Mouse (Mus musculus): ENCODE results near the gene Hoxd11. TPM values are rescaled to one million over a fixed set of nuclear protein-coding genes. Genes with fewer than 3 reads are reported as not detected.
A peak's percentile ranks its signal among the peaks of the same experiment; 100 is the strongest.

Hoxd11 gene
- polyA plus RNA-seq, 1 experiment from 2014 or later, result not detected

GRCm38 (mm10) chr2:74702820-74703219, 23.5 kb downstream of the Hoxd11 start:
- WGBS, result 15% methylated on average over 6 of the region's 6 CpGs
- no peak overlapping the region for H3K4me3 ChIP-seq (ENCODE audit: low read depth, low read length)
- no peak overlapping the region for H3K27ac ChIP-seq (ENCODE audit: low read depth, low read length)
- H3K4me2 ChIP-seq, result no peak overlapping the region
- no peaks in the 10 kb centered on the region for H3K36me3 ChIP-seq (ENCODE audit: control insufficient read depth, insufficient read depth, low read length)
- no peaks in the 10 kb centered on the region for H3K9me3 ChIP-seq (ENCODE audit: control insufficient read depth, low read length)
- ATAC-seq (ENCODE audit: low FRiP score) (no peak), DNase-seq (ENCODE audit: low spot score, missing footprints) (peak; percentile 94)
- H3K27me3 ChIP-seq (ENCODE audit: control insufficient read depth, insufficient read depth, low read length), result peaks cover 98% of the 10 kb centered on the region
- no peak overlapping the region for H3K9ac ChIP-seq (ENCODE audit: low read length)
- H3K4me1 ChIP-seq (ENCODE audit: control insufficient read depth, insufficient read depth, low read length), result peaks cover 17% of the 10 kb centered on the region

GRCm38 (mm10) chr2:74703317-74703716, 24.0 kb downstream of the Hoxd11 start:
- H3K9ac ChIP-seq (ENCODE audit: low read length), result no peak overlapping the region
- no peak overlapping the region for H3K27ac ChIP-seq (ENCODE audit: low read depth, low read length)
- DNase-seq (ENCODE audit: low spot score, missing footprints), result peak; percentile 95
- no peak overlapping the region for H3K4me2 ChIP-seq
- H3K4me3 ChIP-seq (ENCODE audit: low read depth, low read length), result no peak overlapping the region
- 2% methylated on average over 10 of the region's 10 CpGs for WGBS
- no peaks in the 10 kb centered on the region for H3K9me3 ChIP-seq (ENCODE audit: control insufficient read depth, low read length)
- peaks cover 13% of the 10 kb centered on the region for H3K4me1 ChIP-seq (ENCODE audit: control insufficient read depth, insufficient read depth, low read length)
- peaks cover 98% of the 10 kb centered on the region for H3K27me3 ChIP-seq (ENCODE audit: control insufficient read depth, insufficient read depth, low read length)
- no peak for ATAC-seq (ENCODE audit: low FRiP score)
- H3K36me3 ChIP-seq (ENCODE audit: control insufficient read depth, insufficient read depth, low read length), result no peaks in the 10 kb centered on the region

GRCm38 (mm10) chr2:74703720-74704392, 24.5 kb downstream of the Hoxd11 start:
- ATAC-seq (ENCODE audit: low FRiP score) (no peak), DNase-seq (ENCODE audit: low spot score, missing footprints) (peak; percentile 94)
- peaks cover 98% of the 10 kb centered on the region for H3K27me3 ChIP-seq (ENCODE audit: control insufficient read depth, insufficient read depth, low read length)
- H3K4me3 ChIP-seq (ENCODE audit: low read depth, low read length), result no peak overlapping the region
- no peak overlapping the region for H3K4me2 ChIP-seq
- no peaks in the 10 kb centered on the region for H3K9me3 ChIP-seq (ENCODE audit: control insufficient read depth, low read length)
- H3K36me3 ChIP-seq (ENCODE audit: control insufficient read depth, insufficient read depth, low read length), result no peaks in the 10 kb centered on the region
- under 1% methylated on average over 26 of the region's 26 CpGs for WGBS
- peaks cover 13% of the 10 kb centered on the region for H3K4me1 ChIP-seq (ENCODE audit: control insufficient read depth, insufficient read depth, low read length)
- no peak overlapping the region for H3K9ac ChIP-seq (ENCODE audit: low read length)
- no peak overlapping the region for H3K27ac ChIP-seq (ENCODE audit: low read depth, low read length)

GRCm38 (mm10) chr2:74704393-74704998, 25.1 kb downstream of the Hoxd11 start, which contains the start of gene Hoxd8:
TSS of gene Hoxd8 (plus strand) at chr2:74704615.
- no peaks in the 10 kb centered on the region for H3K9me3 ChIP-seq (ENCODE audit: control insufficient read depth, low read length)
- H3K4me3 ChIP-seq (ENCODE audit: low read depth, low read length), result peak within 1 kb of the TSS; percentile 34
- H3K9ac ChIP-seq (ENCODE audit: low read length), result no peak within 1 kb of the TSS
- peak within 1 kb of the TSS; percentile 49 for H3K4me2 ChIP-seq
- DNase-seq (ENCODE audit: low spot score, missing footprints), result peak; percentile 93
- no peaks in the 10 kb centered on the region for H3K36me3 ChIP-seq (ENCODE audit: control insufficient read depth, insufficient read depth, low read length)
- peaks cover 98% of the 10 kb centered on the region for H3K27me3 ChIP-seq (ENCODE audit: control insufficient read depth, insufficient read depth, low read length)
- ATAC-seq (ENCODE audit: low FRiP score), result peak; percentile 41; the same call in 1 of the 2 replicates
- peaks cover 13% of the 10 kb centered on the region for H3K4me1 ChIP-seq (ENCODE audit: control insufficient read depth, insufficient read depth, low read length)
- WGBS, result under 1% methylated on average over 45 of the region's 52 CpGs
- no peak within 1 kb of the TSS for H3K27ac ChIP-seq (ENCODE audit: low read depth, low read length)

GRCm38 (mm10) chr2:74704999-74705466, 25.7 kb downstream of the Hoxd11 start:
- Histone ChIP-seq H3K4me2 (peak overlapping the region; percentile 49), H3K9ac (ENCODE audit: low read length) (no peak overlapping the region)
- WGBS, result under 1% methylated on average over 53 of the region's 66 CpGs

GRCm38 (mm10) chr2:74705467-74706089, 26.2 kb downstream of the Hoxd11 start:
- no peak overlapping the region for H3K27ac ChIP-seq (ENCODE audit: low read depth, low read length)
- H3K4me3 ChIP-seq (ENCODE audit: low read depth, low read length), result peak overlapping the region; percentile 34
- peaks cover 98% of the 10 kb centered on the region for H3K27me3 ChIP-seq (ENCODE audit: control insufficient read depth, insufficient read depth, low read length)
- H3K9ac ChIP-seq (ENCODE audit: low read length), result no peak overlapping the region
- H3K36me3 ChIP-seq (ENCODE audit: control insufficient read depth, insufficient read depth, low read length), result no peaks in the 10 kb centered on the region
- ATAC-seq (ENCODE audit: low FRiP score) (peak; percentile 42), DNase-seq (ENCODE audit: low spot score, missing footprints) (peak; percentile 93)
- under 1% methylated on average over 68 of the region's 85 CpGs for whole genome bisulfite sequencing
- no peaks in the 10 kb centered on the region for H3K9me3 ChIP-seq (ENCODE audit: control insufficient read depth, low read length)
- H3K4me2 ChIP-seq, result peak overlapping the region; percentile 49
- peaks cover 13% of the 10 kb centered on the region for H3K4me1 ChIP-seq (ENCODE audit: control insufficient read depth, insufficient read depth, low read length)

More at GRCm38 (mm10) chr2:74704999-74705466, 25.7 kb downstream of the Hoxd11 start:
- peak; percentile 67 for ATAC-seq (ENCODE audit: low FRiP score)
- H3K9me3 ChIP-seq (ENCODE audit: control insufficient read depth, low read length), result no peaks in the 10 kb centered on the region
- H3K4me3 ChIP-seq (ENCODE audit: low read depth, low read length), result peak overlapping the region; percentile 34
- DNase-seq (ENCODE audit: low spot score, missing footprints), result no peak
- H3K27ac ChIP-seq (ENCODE audit: low read depth, low read length), result no peak overlapping the region
- no peaks in the 10 kb centered on the region for H3K36me3 ChIP-seq (ENCODE audit: control insufficient read depth, insufficient read depth, low read length)
- peaks cover 13% of the 10 kb centered on the region for H3K4me1 ChIP-seq (ENCODE audit: control insufficient read depth, insufficient read depth, low read length)
- peaks cover 98% of the 10 kb centered on the region for H3K27me3 ChIP-seq (ENCODE audit: control insufficient read depth, insufficient read depth, low read length)

- Histone ChIP-seq H3K4me2 (no peak overlapping the region), H3K9me3 (ENCODE audit: control insufficient read depth, low read length) (no peaks in the 10 kb centered on the region), H3K9ac (ENCODE audit: low read length) (no peak overlapping the region), H3K27ac (ENCODE audit: low read depth, low read length) (no peak overlapping the region), H3K4me1 (ENCODE audit: control insufficient read depth, insufficient read depth, low read length) (peaks cover 13% of the 10 kb centered on the region), H3K27me3 (ENCODE audit: control insufficient read depth, insufficient read depth, low read length) (peaks cover 96% of the 10 kb centered on the region), H3K4me3 (ENCODE audit: low read depth, low read length) (no peak overlapping the region), H3K36me3 (ENCODE audit: control insufficient read depth, insufficient read depth, low read length) (no peaks in the 10 kb centered on the region)
- ATAC-seq (ENCODE audit: low FRiP score), result no peak
- peak; percentile 94 for DNase-seq (ENCODE audit: low spot score, missing footprints)
- 2% methylated on average over 13 of the region's 13 CpGs for WGBS
Measured at GRCm38 (mm10) chr2:74706393-74706960, 27.1 kb downstream of the Hoxd11 start.

GRCm38 (mm10) chr2:74707599-74707998, 28.2 kb downstream of the Hoxd11 start:
- Histone ChIP-seq H3K4me3 (ENCODE audit: low read depth, low read length) (no peak overlapping the region), H3K9me3 (ENCODE audit: control insufficient read depth, low read length) (no peaks in the 10 kb centered on the region), H3K27me3 (ENCODE audit: control insufficient read depth, insufficient read depth, low read length) (peaks cover 97% of the 10 kb centered on the region), H3K4me2 (no peak overlapping the region), H3K9ac (ENCODE audit: low read length) (no peak overlapping the region), H3K27ac (ENCODE audit: low read depth, low read length) (no peak overlapping the region), H3K36me3 (ENCODE audit: control insufficient read depth, insufficient read depth, low read length) (no peaks in the 10 kb centered on the region), H3K4me1 (ENCODE audit: control insufficient read depth, insufficient read depth, low read length) (peaks cover 13% of the 10 kb centered on the region)
- 4% methylated on average over 7 of the region's 7 CpGs for whole genome bisulfite sequencing
- DNase-seq (ENCODE audit: low spot score, missing footprints) (no peak), ATAC-seq (ENCODE audit: low FRiP score) (no peak)
